Mouse (Mus musculus) cerebellum, adult 9-11 months (tissue): Measurements from ENCODE around the gene Babam1.

Experiments
- DNase-seq: peaks from one replicate; pipeline ENCODE4 v3.0.0; 2022

Gene Babam1

GRCm38 (mm10) chr8:71396639-71397305, at the start of gene Babam1:
Gene Babam1, plus strand, starts transcription at chr8:71396861.
- peak; percentile 98 for DNase-seq

GRCm38 (mm10) chr8:71351117-71351516, 45.5 kb upstream of the Babam1 start:
- no peak for DNase-seq

GRCm38 (mm10) chr8:71351520-71351919, 45.1 kb upstream of the Babam1 start:
- DNase-seq, result no peak

- DNase-seq, result no peak
These were observed 38.6 kb upstream of the Babam1 start for GRCm38 (mm10) chr8:71358026-71358425.

- DNase-seq, result peak; percentile 95
These were observed 29.7 kb upstream of the Babam1 start, which contains the start of gene Use1 for GRCm38 (mm10) chr8:71366771-71367528. Gene Use1, plus strand, starts transcription at chr8:71366848.

- no peak for DNase-seq
These were observed 29.0 kb upstream of the Babam1 start for GRCm38 (mm10) chr8:71367529-71368176.

GRCm38 (mm10) chr8:71368366-71368765, 28.3 kb upstream of the Babam1 start:
- DNase-seq, result no peak

GRCm38 (mm10) chr8:71369040-71369718, 27.5 kb upstream of the Babam1 start:
- peak; percentile 51 for DNase-seq

- DNase-seq, result peak; percentile 55
These were observed 25.9 kb upstream of the Babam1 start for GRCm38 (mm10) chr8:71370711-71371235.

- peak; percentile 98 for DNase-seq
These were observed 25.3 kb upstream of the Babam1 start, which contains the start of gene Ocel1 for GRCm38 (mm10) chr8:71371236-71371848. Gene Ocel1, plus strand, starts transcription at chr8:71371298.

- peak; percentile 69 for DNase-seq
These were observed 24.2 kb upstream of the Babam1 start for GRCm38 (mm10) chr8:71372427-71372826.

GRCm38 (mm10) chr8:71373000-71373399, 23.7 kb upstream of the Babam1 start:
- DNase-seq, result peak; percentile 43

GRCm38 (mm10) chr8:71374616-71375206, 21.9 kb upstream of the Babam1 start:
- DNase-seq, result peak; percentile 64

- peak; percentile 93 for DNase-seq
These were observed 20.9 kb upstream of the Babam1 start for GRCm38 (mm10) chr8:71375581-71376422.

- DNase-seq, result peak; percentile 65
These were observed 20.1 kb upstream of the Babam1 start for GRCm38 (mm10) chr8:71376423-71377030.

GRCm38 (mm10) chr8:71379008-71379407, 17.7 kb upstream of the Babam1 start:
- DNase-seq, result no peak

GRCm38 (mm10) chr8:71379512-71380075, 17.1 kb upstream of the Babam1 start:
- DNase-seq, result peak; percentile 57

- DNase-seq, result peak; percentile 61
These were observed 16.2 kb upstream of the Babam1 start for GRCm38 (mm10) chr8:71380178-71381171.
